Mouse (Mus musculus): ENCODE measurements at regions not wholly inside any gene's neighbourhood (a gene's known extent, or its start where the extent isn't known, plus 50 kb on each side); places are given as distances from the start of the nearest gene placed in this dataset.

DNA sequence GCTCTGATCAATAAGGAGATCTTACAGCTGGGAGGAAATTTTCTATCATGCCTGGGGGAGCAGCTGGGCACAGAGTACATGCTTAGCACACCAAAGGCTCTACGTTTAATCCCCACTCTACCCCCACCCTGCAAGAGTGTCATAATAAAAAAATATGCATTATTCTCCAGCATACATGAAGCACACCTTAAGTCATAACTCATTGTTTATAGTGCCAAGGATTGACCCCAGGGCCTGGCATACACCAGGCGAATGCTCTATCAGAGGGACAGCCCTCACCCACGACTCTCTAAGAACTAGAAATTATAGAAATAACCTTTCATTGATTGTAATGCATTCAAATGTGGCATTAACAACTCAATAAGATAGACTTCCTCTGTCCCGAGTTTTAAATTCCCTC lies 59.4 kb upstream of the Ppp2r5c start:
- no peak for DNase-seq (ENCODE audit: low spot score in 2 of 2)

DNA sequence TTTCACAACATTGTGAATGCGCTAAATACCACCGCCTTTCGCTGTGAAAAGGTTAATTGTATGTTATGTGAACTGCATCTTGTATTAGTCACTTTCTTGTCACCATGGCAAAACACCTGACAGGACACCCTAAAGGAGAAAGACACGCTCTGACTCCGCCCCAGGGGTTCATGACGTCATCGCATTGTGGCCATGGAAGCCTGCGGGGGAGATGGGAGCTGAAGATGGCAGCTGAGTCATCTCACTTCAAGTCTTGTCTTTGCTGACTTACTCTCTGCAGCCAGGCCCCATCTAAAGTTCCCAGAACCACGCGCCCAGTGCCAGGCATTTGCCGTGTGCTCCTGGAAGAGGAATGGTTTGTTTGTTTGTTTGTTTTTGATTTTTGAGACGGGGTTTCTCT lies 57.5 kb upstream of the Ppp2r5c start:
- no peak for DNase-seq (ENCODE audit: low spot score in 2 of 2)

DNA sequence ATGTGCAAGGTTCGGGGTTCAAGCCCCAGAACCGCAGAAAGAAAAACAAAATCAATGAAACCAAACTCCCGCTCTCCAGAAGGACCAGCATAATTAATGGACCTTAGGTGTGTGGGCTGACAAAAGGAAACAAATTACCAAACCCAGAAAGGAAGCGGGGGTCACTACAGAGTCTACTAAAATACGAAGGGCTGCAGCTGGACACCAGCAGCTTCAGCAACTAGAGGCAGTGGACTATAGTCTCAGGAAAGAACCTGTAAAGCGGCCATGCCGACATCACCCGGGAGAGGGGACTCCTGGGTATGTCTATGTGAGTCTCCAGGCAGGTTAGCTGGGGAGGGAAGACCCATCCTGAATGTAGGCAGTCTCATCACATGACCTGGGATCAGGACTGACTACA lies 55.5 kb upstream of the Ppp2r5c start:
- no peak for DNase-seq (ENCODE audit: low spot score in 2 of 2)

DNA sequence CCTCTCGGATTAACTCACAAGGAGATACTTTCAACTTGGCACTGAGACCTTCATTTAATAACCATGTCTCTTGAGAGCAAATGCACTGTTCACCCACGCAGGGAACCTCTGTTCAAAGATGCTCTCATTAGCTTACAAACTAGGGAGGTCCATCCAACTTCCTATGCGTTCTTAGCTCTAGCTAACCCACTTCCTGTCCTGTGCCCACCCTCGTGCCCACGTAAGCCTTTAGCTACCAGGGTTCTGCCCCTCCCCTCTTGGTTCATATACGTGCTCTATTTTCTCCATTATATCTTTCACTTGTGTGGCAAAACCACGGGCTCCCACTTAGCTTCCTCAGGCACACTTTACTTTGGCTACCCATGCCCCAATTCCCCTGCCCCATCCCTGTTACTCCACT lies 53.4 kb upstream of the Ppp2r5c start:
- DNase-seq (ENCODE audit: low spot score in 2 of 2): no peak

Data from spleen, postnatal 14 days (tissue).